Mouse (Mus musculus) layer of hippocampus, adult 18-20 months (tissue): ENCODE data around the gene Olfr410. TPM values are rescaled to one million over a fixed set of nuclear protein-coding genes. Genes with fewer than 3 reads are reported as not detected.
A peak's percentile ranks its signal among the peaks of the same experiment; 100 is the strongest.

ENCODE experiments used
- DNase-seq, 2 experiments: peaks; one replicate each; pipeline ENCODE4 v3.0.0; 2022; ENCODE audit warnings: low spot score in 2 of 2
- long read RNA-seq: library from polyadenylated mRNA; stranded (forward); transcript quantifications from one replicate; pipeline ENCODE4 v2.0.0, GENCODE M21; 2021
- total RNA-seq, 2 experiments: library from RNA; stranded (reverse); gene quantifications; 2 replicates each; pipeline ENCODE4 v1.2.3; 2021

The Olfr410 gene
- not detected for total RNA-seq
- long read RNA-seq, result 0 reads

- DNase-seq, result no peak
Observed at GRCm38 (mm10) chr11:74337931-74338330, at the start of gene Olfr410. TSS of gene Olfr410 (minus strand) at chr11:74338031.

GRCm38 (mm10) chr11:74387203-74387602 lies 49.4 kb upstream of the Olfr410 start:
- DNase-seq, result no peak

- no peak for DNase-seq
Observed at GRCm38 (mm10) chr11:74385674-74386073, 47.8 kb upstream of the Olfr410 start.

- DNase-seq, result no peak
Observed at GRCm38 (mm10) chr11:74379166-74379873, 41.5 kb upstream of the Olfr410 start.

GRCm38 (mm10) chr11:74376847-74377246 lies 39.0 kb upstream of the Olfr410 start:
- DNase-seq, result peak; percentile 71 to 83

GRCm38 (mm10) chr11:74371393-74372100 lies 33.7 kb upstream of the Olfr410 start:
- peak; percentile 57 to 87 for DNase-seq

GRCm38 (mm10) chr11:74361769-74362168 lies 23.9 kb upstream of the Olfr410 start, which contains the start of gene Olfr412:
TSS of gene Olfr412 (plus strand) at chr11:74362069.
- no peak for DNase-seq

- DNase-seq, result no peak
Observed at GRCm38 (mm10) chr11:74352550-74352949, 14.7 kb upstream of the Olfr410 start, which contains the start of gene Olfr411. TSS of gene Olfr411 (minus strand) at chr11:74352650.

- no peak for DNase-seq
Observed at GRCm38 (mm10) chr11:74328781-74329180, 9.1 kb downstream of the Olfr410 start.

GRCm38 (mm10) chr11:74326044-74326443 lies 11.8 kb downstream of the Olfr410 start:
- DNase-seq, result no peak

GRCm38 (mm10) chr11:74287256-74287655 lies 50.6 kb downstream of the Olfr410 start:
- no peak for DNase-seq

- no peak for DNase-seq
Observed at GRCm38 (mm10) chr11:74283436-74283835, 54.4 kb downstream of the Olfr410 start, which contains the start of gene Olfr59. TSS of gene Olfr59 (plus strand) at chr11:74283736.

Other genes starting within 250 kb of the Olfr410 start
- not detected for gene Olfr401, start 224.3 kb downstream of the Olfr410 start, total RNA-seq
- gene Olfr402, start 184.5 kb downstream of the Olfr410 start, total RNA-seq, result not detected
- gene Olfr403, start 151.8 kb downstream of the Olfr410 start, total RNA-seq, result not detected
- gene Olfr43, start 126.7 kb downstream of the Olfr410 start, total RNA-seq, result not detected
- gene Olfr406, start 78.2 kb downstream of the Olfr410 start, total RNA-seq, result not detected
- not detected for gene Olfr59, start 54.3 kb downstream of the Olfr410 start, total RNA-seq
- not detected for gene Olfr411, start 14.6 kb upstream of the Olfr410 start, total RNA-seq
- not detected for gene Olfr412, start 24.0 kb upstream of the Olfr410 start, total RNA-seq